Mouse (Mus musculus) embryo, embryonic 11 days (tissue): ENCODE measurements around the gene Uck2.

ENCODE experiments used
- DNase-seq: peaks from one replicate; pipeline ENCODE4 v3.0.0-alpha.2; 2015

Gene Uck2

GRCm38 (mm10) chr1:167283441-167284257, 1.5 kb downstream of the Uck2 start:
- peak; percentile 82 for DNase-seq

GRCm38 (mm10) chr1:167282768-167283167, 2.4 kb downstream of the Uck2 start:
- no peak for DNase-seq

DNA sequence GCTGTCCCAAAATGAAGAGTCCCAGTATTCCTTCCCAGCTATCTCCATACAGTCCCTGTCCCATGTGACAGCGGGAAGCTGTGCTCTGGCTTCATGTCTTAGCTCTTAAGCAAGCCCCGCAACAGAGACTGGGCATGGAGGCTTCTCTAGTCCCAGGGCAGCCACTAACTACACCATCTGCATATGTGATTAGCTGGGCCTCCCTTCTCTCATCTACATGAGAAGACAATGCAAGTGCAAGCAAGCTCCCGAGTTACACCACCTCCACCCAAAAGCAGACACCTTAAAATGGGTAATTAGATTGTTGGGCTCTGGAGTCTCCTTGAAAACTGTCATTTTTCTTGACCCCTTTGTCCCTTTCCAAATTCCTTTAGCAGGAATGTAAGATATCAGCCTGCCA, 3.0 kb downstream of the Uck2 start:
- no peak for DNase-seq

GRCm38 (mm10) chr1:167280061-167280460, 5.1 kb downstream of the Uck2 start:
- no peak for DNase-seq

DNA sequence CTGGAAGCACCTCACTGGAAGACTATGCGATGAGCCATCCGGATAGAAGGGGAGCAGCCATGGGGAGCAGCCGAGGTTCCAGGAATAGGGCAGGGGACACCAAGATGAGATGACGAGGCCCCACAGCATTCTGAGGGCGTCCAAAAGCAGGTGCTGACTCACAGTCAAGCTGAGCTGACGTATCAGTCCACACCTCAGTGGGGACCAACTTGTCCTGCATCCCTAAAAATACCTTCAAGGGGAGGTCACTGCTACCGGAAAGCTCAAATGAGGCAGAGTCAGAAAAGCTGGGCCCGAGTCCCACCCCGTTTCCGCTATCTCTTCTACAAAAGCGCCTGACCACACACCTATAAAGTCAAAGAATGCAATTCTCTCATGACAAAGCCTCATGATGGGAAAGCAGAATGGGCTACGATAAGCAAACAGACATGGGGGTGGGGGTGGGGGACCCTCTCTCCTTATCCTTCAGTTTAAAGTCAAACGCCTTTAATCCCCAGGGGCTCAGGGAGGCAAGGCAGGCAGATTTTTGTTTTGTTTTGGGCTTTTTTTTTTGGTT, 5.9 kb downstream of the Uck2 start:
- no peak for DNase-seq

DNA sequence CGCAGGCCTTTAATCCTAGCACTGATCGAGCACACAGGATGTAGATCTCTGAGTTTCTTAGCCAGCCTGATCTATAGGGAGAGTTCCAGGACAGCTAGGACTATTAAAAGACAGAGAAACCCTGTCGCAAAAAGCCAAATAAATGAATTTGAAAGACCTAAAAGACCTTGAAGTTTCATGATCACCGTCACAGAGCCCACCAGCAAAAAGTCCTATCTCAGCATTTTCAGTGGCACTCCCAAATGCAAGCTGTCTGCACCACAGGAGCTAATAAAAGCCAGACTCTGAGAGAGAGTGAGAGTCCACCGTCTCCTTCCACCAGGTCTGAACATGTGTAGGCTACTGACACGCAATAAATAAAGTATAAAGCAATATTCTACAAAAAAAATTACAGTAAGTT, 6.7 kb downstream of the Uck2 start:
- no peak for DNase-seq

GRCm38 (mm10) chr1:167274646-167275390, 10.3 kb downstream of the Uck2 start:
- no peak for DNase-seq

DNA sequence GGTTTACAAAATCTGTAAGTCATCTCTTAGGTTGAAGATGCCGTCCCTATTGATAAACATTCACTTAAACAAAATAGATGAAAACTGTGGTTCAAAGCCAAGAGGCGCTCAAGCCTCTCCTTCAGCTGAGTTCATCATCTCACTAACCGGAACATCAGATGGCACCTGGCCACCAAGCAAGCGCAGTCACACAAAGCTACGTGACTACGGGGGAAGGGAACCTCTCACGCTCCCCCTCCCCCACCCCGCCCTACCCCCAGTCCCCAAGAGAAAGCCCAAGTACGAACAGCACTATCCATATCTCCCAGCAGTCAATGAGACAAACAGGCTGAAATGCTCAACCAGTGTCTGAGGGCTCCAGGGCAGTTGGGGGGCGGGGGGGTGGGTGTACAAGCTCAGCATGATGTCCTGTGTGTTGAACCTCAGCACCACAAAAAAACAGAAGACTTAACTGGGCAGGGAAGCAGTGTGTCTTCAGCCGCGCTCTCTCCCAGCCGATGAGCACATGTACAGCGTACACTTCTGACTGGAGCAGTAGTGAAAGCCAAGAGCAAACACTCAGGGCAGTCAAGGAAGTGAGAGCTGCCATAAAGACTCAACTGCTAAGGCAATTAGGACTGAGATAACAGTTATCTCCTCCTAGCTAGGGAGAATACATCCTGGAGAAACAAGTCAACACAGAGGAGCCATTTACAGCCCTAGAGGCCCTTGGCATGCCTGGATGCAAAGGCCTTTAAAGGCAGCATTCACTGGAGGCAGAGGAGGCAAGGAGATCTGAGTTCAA, 11.5 kb downstream of the Uck2 start:
- no peak for DNase-seq

GRCm38 (mm10) chr1:167271841-167272240, 13.3 kb downstream of the Uck2 start:
- DNase-seq = no peak

DNA sequence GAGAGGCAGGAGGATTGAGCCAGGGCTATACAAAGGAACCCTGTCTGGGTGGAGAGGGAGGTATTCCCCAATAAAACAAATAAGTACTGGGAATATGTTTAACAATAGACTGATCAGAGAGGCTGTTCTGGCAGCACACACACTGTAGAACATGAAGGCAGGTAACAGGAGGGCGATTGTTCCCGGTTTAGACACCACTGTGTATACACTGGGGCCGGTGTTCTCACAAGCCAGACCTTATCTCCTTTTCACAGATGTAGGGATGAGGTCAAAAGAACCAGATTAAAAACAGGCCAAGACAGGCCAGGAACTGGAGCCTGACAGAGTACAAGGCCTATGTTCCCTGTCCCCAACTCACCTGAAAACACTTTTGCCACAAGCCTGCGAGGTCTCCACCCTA, 13.8 kb downstream of the Uck2 start:
- no peak for DNase-seq

DNA sequence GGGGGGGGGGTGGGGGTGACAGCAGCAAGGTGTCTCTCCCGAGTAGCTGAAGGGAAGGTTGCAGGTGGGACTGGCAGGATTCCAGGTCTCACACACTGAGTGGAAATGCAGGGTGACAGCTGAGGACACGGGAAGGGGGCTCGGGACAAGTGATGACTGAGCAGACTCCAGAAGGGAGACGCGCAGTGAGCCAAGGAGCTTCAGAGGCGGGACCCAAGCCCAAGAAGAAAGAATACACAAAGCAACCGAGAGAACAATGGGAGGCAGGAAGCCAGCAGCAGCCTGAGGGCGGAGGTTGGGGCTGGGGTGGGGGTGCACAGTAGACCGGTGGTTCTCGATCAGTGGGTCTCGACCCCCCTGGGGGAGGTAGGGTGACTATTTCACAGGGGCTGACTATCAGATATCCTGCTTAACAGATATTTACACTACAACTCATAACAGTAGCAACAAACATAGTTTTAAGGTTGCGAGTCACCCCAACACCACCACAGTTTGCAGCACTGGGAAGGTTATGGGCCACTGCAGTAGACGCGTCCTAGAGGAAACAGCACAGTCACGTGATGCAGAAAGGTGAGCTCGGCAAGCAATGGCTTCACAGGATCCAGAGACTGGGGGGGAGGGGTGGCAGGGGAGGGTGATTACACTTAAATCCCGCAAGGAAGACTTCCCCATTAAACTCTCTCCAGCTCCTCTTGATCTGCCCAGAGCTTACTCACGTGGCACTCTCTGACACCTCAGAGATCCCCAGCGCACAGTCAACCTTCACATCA, 14.6 kb downstream of the Uck2 start:
- DNase-seq = peak; percentile 55

- no peak for DNase-seq
These were observed 15.3 kb downstream of the Uck2 start for GRCm38 (mm10) chr1:167269856-167270270.

DNA sequence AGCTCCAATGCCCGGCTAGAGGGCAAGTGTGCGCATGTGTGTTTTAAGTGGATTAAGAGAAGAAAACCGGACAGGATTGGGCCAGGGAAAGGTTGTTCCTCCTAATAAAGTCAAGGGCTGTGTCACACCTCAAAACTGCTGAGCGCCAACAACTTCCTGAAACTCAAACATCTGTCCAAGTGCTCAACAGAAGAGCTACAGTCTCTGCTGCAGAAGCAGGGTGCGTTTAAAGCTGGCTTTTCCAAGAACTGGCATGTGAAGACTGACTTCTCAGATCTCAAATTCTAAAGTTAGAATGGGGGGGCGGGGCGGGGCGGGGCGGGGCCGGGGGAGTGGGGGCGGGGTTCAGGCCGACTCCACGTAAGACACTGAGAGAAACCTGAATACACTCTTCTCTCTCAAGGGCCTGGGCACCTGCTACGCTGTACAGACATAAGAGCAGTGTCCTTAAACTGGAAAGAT, 15.7 kb downstream of the Uck2 start:
- DNase-seq = no peak

GRCm38 (mm10) chr1:167268360-167269063, 16.6 kb downstream of the Uck2 start:
- no peak for DNase-seq

DNA sequence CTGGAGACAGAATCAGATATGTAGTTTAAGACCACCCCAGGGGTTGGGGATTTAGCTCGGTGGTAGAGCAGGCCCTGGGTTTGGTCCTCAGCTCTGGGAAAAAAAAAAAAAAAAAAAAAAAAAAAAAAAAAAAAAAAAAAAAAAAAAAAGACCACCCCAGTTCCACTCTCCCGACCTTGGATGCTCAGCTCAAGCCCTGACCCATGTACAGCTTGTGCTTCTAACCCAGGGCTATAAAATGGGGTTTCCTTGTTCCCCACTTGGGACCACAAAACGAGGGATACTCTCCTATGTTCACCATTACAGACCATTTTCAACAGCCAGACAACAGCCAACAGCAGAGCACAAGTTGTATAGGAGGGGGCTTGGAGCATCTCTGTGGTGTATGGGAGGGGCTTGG, 18.4 kb downstream of the Uck2 start:
- no peak for DNase-seq

DNA sequence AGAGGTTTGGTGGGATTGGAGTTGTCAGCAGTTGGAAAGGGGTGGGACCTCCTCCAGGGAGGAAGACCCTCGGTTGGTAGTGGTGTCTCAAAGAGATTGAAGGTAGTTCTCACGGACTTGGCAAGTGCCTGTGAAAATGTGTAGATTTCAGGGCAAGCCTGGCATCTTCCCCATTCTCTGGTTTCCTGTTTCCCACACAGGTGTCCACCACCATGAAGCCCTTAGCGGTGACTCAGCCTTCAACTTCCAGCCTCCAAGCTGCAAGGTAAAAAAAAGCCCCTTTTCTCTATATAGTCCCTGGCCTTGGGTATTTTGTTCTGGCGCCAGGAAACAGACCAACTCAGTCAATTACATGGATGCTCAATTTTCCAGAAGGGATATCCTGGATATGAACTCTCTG, 19.8 kb downstream of the Uck2 start:
- DNase-seq = no peak

GRCm38 (mm10) chr1:167262489-167263041, 22.6 kb downstream of the Uck2 start:
- DNase-seq = no peak

GRCm38 (mm10) chr1:167261750-167262149, 23.4 kb downstream of the Uck2 start:
- no peak for DNase-seq

DNA sequence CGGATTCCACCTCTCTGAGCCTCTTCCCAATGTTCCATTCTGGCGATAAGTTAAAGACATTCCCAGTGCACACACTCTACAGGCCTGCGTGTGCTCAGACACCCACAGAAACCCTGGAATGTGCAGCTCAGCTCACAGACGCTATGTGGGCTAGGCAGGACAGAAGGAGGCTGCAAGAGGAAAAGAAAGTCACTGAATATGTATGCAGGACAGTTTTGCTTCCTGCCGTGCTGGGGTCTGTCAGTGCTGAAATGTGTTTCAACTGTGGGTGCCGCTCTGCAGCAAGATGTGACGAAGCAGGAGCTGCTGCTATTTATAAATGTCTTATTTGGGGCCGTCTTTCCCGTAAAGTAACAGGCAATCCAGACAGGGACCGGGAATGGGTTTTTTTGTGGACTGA, 25.4 kb downstream of the Uck2 start:
- no peak for DNase-seq

GRCm38 (mm10) chr1:167256724-167257302, 28.3 kb downstream of the Uck2 start:
- no peak for DNase-seq

GRCm38 (mm10) chr1:167253579-167253978, 31.5 kb downstream of the Uck2 start:
- no peak for DNase-seq
